Mouse (Mus musculus): ENCODE data around the gene Slc35f3. TPM values are rescaled to one million over a fixed set of nuclear protein-coding genes. Genes with fewer than 3 reads are reported as not detected.

Slc35f3 gene
- total and polyA plus RNA-seq, 2 experiments: not detected

GRCm38 (mm10) chr8:126371871-126372270, 73.5 kb downstream of the Slc35f3 start:
- 77% methylated on average over 3 of the region's 3 CpGs for WGBS
- Histone ChIP-seq H3K36me3 (ENCODE audit: control insufficient read depth, insufficient read depth, low read length) (no peaks in the 10 kb centered on the region), H3K27ac (replicated peaks; ENCODE audit: insufficient read depth, low read depth, low read length) (no peak overlapping the region)

GRCm38 (mm10) chr8:126379580-126379979, 81.2 kb downstream of the Slc35f3 start:
- no peak overlapping the region for H3K9ac ChIP-seq (ENCODE audit: low read depth, low read length)
- H3K27me3 ChIP-seq (ENCODE audit: control insufficient read depth, insufficient read depth, low read length): peaks cover 7% of the 10 kb centered on the region
- no peaks in the 10 kb centered on the region for H3K36me3 ChIP-seq (ENCODE audit: control insufficient read depth, insufficient read depth, low read length)
- TF ChIP-seq CTCF (IDR thresholded peaks at IDR 0.05; ENCODE audit: low read depth, low read length) (no peak), POLR2A (IDR thresholded peaks at IDR 0.05; ENCODE audit: extremely low read depth, insufficient read depth, low read length) (no peak)
- no peak overlapping the region for H3K4me3 ChIP-seq (ENCODE audit: insufficient read depth, low read depth, low read length)
- DNase-seq (ENCODE audit: extremely low read depth, low read depth, low spot score): no peak
- H3K4me1 ChIP-seq (ENCODE audit: control insufficient read depth, insufficient read depth, low read length): no peaks in the 10 kb centered on the region
- no peaks in the 10 kb centered on the region; the same call in 1 of the 2 replicates for H3K79me2 ChIP-seq (ENCODE audit: control insufficient read depth, insufficient read depth, low read length)
- no peak overlapping the region for H3K27ac ChIP-seq (replicated peaks; ENCODE audit: insufficient read depth, low read depth, low read length)
- 85% methylated on average over 6 of the region's 6 CpGs for WGBS

More at GRCm38 (mm10) chr8:126371871-126372270, 73.5 kb downstream of the Slc35f3 start:
- Histone ChIP-seq H3K79me2 (ENCODE audit: control insufficient read depth, insufficient read depth, low read length) (no peaks in the 10 kb centered on the region; the same call in 1 of the 2 replicates), H3K4me3 (ENCODE audit: insufficient read depth, low read depth, low read length) (no peak overlapping the region), H3K9ac (ENCODE audit: low read depth, low read length) (no peak overlapping the region), H3K27me3 (ENCODE audit: control insufficient read depth, insufficient read depth, low read length) (peaks cover 5% of the 10 kb centered on the region), H3K4me1 (ENCODE audit: control insufficient read depth, insufficient read depth, low read length) (no peaks in the 10 kb centered on the region)
- no peak for DNase-seq (ENCODE audit: extremely low read depth, low read depth, low spot score)
- no peak for TF ChIP-seq CTCF (IDR thresholded peaks at IDR 0.05; ENCODE audit: low read depth, low read length)

- H3K27me3 ChIP-seq (ENCODE audit: control insufficient read depth, insufficient read depth, low read length): peaks cover 7% of the 10 kb centered on the region
- no peaks in the 10 kb centered on the region; the same call in 1 of the 2 replicates for H3K79me2 ChIP-seq (ENCODE audit: control insufficient read depth, insufficient read depth, low read length)
- H3K4me1 ChIP-seq (ENCODE audit: control insufficient read depth, insufficient read depth, low read length): no peaks in the 10 kb centered on the region
- DNase-seq (ENCODE audit: extremely low read depth, low read depth, low spot score): no peak
- TF ChIP-seq POLR2A (IDR thresholded peaks at IDR 0.05; ENCODE audit: extremely low read depth, insufficient read depth, low read length) (no peak), CTCF (IDR thresholded peaks at IDR 0.05; ENCODE audit: low read depth, low read length) (no peak)
- no peak overlapping the region for H3K27ac ChIP-seq (replicated peaks; ENCODE audit: insufficient read depth, low read depth, low read length)
- H3K9ac ChIP-seq (ENCODE audit: low read depth, low read length): no peak overlapping the region
- 47% methylated on average over 2 of the region's 2 CpGs for WGBS
- H3K4me3 ChIP-seq (ENCODE audit: insufficient read depth, low read depth, low read length): no peak overlapping the region
- H3K36me3 ChIP-seq (ENCODE audit: control insufficient read depth, insufficient read depth, low read length): no peaks in the 10 kb centered on the region
Observed at GRCm38 (mm10) chr8:126380141-126380540, 81.8 kb downstream of the Slc35f3 start.

GRCm38 (mm10) chr8:126381299-126381698, 82.9 kb downstream of the Slc35f3 start:
- peaks cover 7% of the 10 kb centered on the region for H3K27me3 ChIP-seq (ENCODE audit: control insufficient read depth, insufficient read depth, low read length)
- no peak for TF ChIP-seq POLR2A (IDR thresholded peaks at IDR 0.05; ENCODE audit: extremely low read depth, insufficient read depth, low read length)
- no peak for TF ChIP-seq CTCF (IDR thresholded peaks at IDR 0.05; ENCODE audit: low read depth, low read length)
- no peaks in the 10 kb centered on the region for H3K4me1 ChIP-seq (ENCODE audit: control insufficient read depth, insufficient read depth, low read length)
- H3K79me2 ChIP-seq (ENCODE audit: control insufficient read depth, insufficient read depth, low read length): no peaks in the 10 kb centered on the region; the same call in 1 of the 2 replicates
- H3K4me3 ChIP-seq (ENCODE audit: insufficient read depth, low read depth, low read length): no peak overlapping the region
- H3K36me3 ChIP-seq (ENCODE audit: control insufficient read depth, insufficient read depth, low read length): no peaks in the 10 kb centered on the region
- no peak overlapping the region for H3K27ac ChIP-seq (replicated peaks; ENCODE audit: insufficient read depth, low read depth, low read length)
- no peak for DNase-seq (ENCODE audit: extremely low read depth, low read depth, low spot score)
- 85% methylated on average over 7 of the region's 7 CpGs for WGBS
- H3K9ac ChIP-seq (ENCODE audit: low read depth, low read length): no peak overlapping the region

- Histone ChIP-seq H3K27ac (replicated peaks; ENCODE audit: insufficient read depth, low read depth, low read length) (no peak overlapping the region), H3K27me3 (ENCODE audit: control insufficient read depth, insufficient read depth, low read length) (no peaks in the 10 kb centered on the region), H3K36me3 (ENCODE audit: control insufficient read depth, insufficient read depth, low read length) (no peaks in the 10 kb centered on the region), H3K9ac (ENCODE audit: low read depth, low read length) (no peak overlapping the region), H3K4me3 (ENCODE audit: insufficient read depth, low read depth, low read length) (no peak overlapping the region), H3K4me1 (ENCODE audit: control insufficient read depth, insufficient read depth, low read length) (no peaks in the 10 kb centered on the region), H3K79me2 (ENCODE audit: control insufficient read depth, insufficient read depth, low read length) (no peaks in the 10 kb centered on the region)
- WGBS: 41% methylated on average over 14 of the region's 14 CpGs
- no peak for TF ChIP-seq CTCF (IDR thresholded peaks at IDR 0.05; ENCODE audit: low read depth, low read length)
- no peak for TF ChIP-seq POLR2A (IDR thresholded peaks at IDR 0.05; ENCODE audit: extremely low read depth, insufficient read depth, low read length)
- DNase-seq (ENCODE audit: extremely low read depth, low read depth, low spot score): no peak
Observed at GRCm38 (mm10) chr8:126382216-126382615, 83.9 kb downstream of the Slc35f3 start.

- Histone ChIP-seq H3K27ac (replicated peaks; ENCODE audit: insufficient read depth, low read depth, low read length) (no peak overlapping the region), H3K36me3 (ENCODE audit: control insufficient read depth, insufficient read depth, low read length) (no peaks in the 10 kb centered on the region), H3K27me3 (ENCODE audit: control insufficient read depth, insufficient read depth, low read length) (no peaks in the 10 kb centered on the region), H3K4me3 (ENCODE audit: insufficient read depth, low read depth, low read length) (no peak overlapping the region), H3K4me1 (ENCODE audit: control insufficient read depth, insufficient read depth, low read length) (no peaks in the 10 kb centered on the region), H3K79me2 (ENCODE audit: control insufficient read depth, insufficient read depth, low read length) (no peaks in the 10 kb centered on the region), H3K9ac (ENCODE audit: low read depth, low read length) (no peak overlapping the region)
- WGBS: 64% methylated on average over 5 of the region's 5 CpGs
- DNase-seq (ENCODE audit: extremely low read depth, low read depth, low spot score): no peak
- TF ChIP-seq POLR2A (IDR thresholded peaks at IDR 0.05; ENCODE audit: extremely low read depth, insufficient read depth, low read length): no peak
- TF ChIP-seq CTCF (IDR thresholded peaks at IDR 0.05; ENCODE audit: low read depth, low read length): peak; percentile 52
Observed at GRCm38 (mm10) chr8:126382749-126383148, 84.4 kb downstream of the Slc35f3 start.

All from liver, adult 2 months (tissue).